Mouse (Mus musculus) ES-Bruce4 (cell line): Measurements from ENCODE around the gene Tnfrsf12a.

ENCODE experiments used
- CTCF ChIP-seq: IDR thresholded peaks from one replicate; pipeline ENCODE4 v1.8.1; 2011; ENCODE audit warnings: low read depth, low read length
- POLR2A ChIP-seq: IDR thresholded peaks from one replicate; pipeline ENCODE4 v1.8.1; 2011; ENCODE audit warnings: low read length; ENCODE audit not compliant: insufficient read depth

- TF ChIP-seq CTCF = no peak
- no peak for TF ChIP-seq POLR2A
These were observed 28.3 kb upstream of the Tnfrsf12a start for GRCm38 (mm10) chr17:23705525-23706104.
